Mouse (Mus musculus): Measurements from ENCODE around the gene Tiam2.

The Tiam2 gene

DNA sequence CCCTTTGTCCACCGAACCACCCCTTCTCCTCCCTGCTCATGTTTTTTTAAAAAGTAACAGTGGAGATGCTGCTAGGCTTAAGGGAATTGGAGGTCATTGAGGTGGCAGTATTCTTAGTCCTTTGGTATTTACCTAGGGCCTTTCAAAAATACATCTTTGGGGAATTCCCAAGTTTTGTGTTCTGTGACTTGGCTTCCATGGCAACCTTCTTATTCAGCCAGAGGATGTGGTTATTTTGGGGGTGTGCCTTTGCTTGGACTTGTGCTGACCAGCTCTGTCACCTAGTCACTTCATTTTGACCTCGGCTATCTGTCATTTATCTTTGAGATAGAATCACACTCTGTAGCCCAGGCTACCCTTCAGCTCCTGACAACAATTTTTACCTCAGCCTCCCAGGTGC, 68.6 kb downstream of the Tiam2 start:
- DNase-seq (ENCODE audit: low spot score in 2 of 2): no peak

DNA sequence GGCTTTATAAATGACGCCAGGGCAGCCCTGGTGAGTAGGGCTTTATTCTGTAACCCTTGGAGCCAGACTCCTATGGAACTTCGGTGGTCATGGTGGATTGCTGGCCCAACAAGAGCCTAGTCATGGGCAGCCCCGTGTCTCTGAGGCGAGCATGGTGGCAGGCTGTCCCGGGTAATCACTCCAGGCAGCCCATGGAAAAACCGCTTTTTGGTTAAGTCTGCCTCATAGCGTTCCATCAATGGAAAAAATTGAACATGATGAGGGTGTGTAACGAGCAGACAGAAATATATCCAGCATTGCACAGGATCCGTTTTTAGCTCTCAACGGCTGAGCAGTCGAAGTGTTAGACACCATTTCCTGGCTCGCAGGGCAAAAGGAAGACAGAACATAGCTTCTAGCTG, 70.5 kb downstream of the Tiam2 start:
- DNase-seq (ENCODE audit: low spot score in 2 of 2): peak; percentile 13 to 28

DNA sequence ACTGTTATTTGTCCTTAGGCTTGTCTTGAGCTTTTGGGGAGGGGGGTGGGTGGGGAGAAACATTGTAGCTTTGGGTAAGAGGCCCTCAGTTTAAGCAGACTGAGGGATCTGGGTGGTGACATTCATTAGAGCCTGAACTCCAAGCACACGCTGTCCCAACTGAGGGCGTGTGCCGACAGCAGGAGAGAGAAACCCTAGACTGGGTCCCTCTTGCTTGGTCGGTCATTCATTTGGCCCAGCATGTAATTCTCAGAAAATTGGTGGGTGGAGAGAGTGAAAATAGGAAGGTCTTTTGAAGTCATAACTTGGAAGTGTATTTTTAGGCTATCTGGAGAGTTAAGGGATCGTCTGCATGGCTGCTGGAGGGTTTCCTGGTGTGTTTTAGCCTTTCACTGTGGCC, 71.5 kb downstream of the Tiam2 start:
- DNase-seq (ENCODE audit: low spot score in 2 of 2): no peak

GRCm38 (mm10) chr17:3405350-3406073, 79.1 kb downstream of the Tiam2 start:
- DNase-seq (ENCODE audit: low spot score in 2 of 2): no peak

DNA sequence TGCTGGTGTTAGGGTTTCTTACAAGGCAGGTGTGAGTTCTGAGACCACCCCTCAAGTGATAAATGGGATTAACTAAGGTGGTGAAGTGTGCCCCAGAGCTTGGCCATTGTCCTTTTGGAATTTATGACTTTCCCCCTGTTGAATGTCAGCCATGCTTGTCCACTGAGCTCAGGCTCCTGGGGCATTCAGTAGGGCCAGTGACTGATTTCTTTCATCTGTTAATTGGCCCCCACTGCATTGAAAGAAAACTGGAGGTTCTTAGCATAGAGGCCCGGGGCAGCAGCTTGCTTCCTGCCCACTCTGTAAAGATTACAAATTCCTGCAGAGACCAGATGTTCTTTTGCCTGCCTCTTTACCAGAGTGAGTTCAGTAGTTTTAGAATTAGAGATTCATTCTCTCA, 80.7 kb downstream of the Tiam2 start:
- no peak for DNase-seq (ENCODE audit: low spot score in 2 of 2)

- no peak for DNase-seq (ENCODE audit: low spot score in 2 of 2)
Measured at GRCm38 (mm10) chr17:3410307-3410706, 83.9 kb downstream of the Tiam2 start.

GRCm38 (mm10) chr17:3412771-3413170, 86.4 kb downstream of the Tiam2 start:
- no peak for DNase-seq (ENCODE audit: low spot score in 2 of 2)

- DNase-seq (ENCODE audit: low spot score in 2 of 2): no peak
Measured at GRCm38 (mm10) chr17:3415580-3415979, 89.2 kb downstream of the Tiam2 start.

DNA sequence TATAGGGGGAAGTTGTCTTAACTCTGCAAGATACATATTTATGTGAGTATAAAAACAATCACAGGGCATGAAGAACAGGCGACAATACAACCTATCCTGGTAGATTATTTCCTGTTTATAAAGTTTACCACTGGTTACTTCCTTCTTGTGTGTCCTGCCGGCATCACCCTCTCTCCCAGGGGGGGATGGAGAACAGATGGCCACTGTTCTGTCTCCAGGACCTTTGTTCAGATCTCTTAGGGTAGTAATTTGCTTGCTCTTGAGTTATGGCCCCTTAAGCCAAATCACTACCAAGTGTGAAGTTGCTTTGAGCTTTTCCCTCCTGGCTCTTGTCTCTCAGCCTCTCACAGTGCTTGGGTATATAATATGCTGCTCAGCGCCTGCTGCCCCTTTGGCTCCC, 90.0 kb downstream of the Tiam2 start:
- no peak for DNase-seq (ENCODE audit: low spot score in 2 of 2)

DNA sequence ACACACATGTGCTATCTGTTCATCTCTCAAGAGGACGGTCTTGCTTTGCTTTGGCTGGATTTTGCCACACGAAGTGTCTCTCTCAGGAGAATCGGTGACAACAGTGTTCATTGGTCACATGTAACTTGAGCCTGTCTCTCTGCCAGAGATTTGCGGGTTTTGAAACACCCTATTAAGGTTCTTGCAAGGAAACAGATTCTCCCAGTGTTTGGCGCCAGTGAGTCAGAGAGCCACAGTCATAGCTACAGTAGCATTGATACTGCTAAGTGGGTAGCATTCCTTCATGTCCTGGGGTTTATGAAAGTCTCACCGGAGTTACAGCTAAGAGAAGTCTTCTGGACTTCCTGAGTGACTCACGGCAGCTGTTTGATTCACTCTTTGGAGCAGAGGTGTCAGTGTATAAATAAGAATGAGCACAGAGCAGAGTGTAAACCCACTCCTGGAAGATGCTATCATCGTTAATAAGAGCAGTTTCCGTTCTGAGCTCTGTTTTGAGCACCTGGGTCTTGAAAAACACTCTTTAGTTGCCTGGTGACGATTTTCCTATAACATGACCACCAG, 93.1 kb downstream of the Tiam2 start:
- no peak for DNase-seq (ENCODE audit: low spot score in 2 of 2)

DNA sequence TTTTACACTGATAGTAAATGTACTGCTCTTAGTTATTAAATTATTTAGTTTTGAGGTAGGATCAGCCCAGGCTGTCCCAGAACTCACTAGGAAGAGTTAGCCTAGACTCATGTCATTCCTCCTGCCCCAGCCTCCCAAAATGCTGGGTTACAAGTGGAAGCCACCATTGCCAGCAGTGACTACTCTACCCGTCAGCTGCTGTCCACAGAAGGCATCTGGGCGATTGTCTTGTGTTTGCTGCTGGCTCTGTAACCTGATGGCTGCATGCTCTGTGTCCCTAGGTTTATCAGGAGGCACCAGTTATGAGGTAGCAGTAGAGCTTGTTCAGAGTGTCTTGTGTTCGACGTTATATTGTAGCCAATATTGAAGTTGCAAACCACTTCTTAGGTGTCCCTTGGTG, 93.8 kb downstream of the Tiam2 start:
- DNase-seq (ENCODE audit: low spot score in 2 of 2): no peak

DNA sequence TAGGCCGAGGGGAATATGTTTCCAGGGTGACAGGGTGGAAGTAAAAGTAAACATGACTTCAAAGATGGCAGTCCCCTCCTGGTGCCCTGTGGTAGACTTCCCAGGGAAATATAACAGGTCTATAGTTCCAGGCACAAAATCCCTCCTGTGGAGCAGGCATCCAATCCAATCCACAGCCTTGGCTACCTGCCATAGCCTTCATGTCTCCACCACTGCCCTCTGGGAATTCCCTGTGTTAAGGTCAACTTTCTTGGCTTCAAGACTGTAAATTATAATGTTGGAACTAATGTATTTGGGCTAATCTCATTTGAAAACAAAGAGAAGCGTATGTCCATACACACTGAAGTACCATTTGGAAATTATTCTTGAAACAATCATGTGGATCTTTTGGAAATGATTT, 97.0 kb downstream of the Tiam2 start:
- DNase-seq (ENCODE audit: low spot score in 2 of 2): no peak

- DNase-seq (ENCODE audit: low spot score in 2 of 2): no peak
Measured at GRCm38 (mm10) chr17:3428659-3429058, 102.3 kb downstream of the Tiam2 start.

DNA sequence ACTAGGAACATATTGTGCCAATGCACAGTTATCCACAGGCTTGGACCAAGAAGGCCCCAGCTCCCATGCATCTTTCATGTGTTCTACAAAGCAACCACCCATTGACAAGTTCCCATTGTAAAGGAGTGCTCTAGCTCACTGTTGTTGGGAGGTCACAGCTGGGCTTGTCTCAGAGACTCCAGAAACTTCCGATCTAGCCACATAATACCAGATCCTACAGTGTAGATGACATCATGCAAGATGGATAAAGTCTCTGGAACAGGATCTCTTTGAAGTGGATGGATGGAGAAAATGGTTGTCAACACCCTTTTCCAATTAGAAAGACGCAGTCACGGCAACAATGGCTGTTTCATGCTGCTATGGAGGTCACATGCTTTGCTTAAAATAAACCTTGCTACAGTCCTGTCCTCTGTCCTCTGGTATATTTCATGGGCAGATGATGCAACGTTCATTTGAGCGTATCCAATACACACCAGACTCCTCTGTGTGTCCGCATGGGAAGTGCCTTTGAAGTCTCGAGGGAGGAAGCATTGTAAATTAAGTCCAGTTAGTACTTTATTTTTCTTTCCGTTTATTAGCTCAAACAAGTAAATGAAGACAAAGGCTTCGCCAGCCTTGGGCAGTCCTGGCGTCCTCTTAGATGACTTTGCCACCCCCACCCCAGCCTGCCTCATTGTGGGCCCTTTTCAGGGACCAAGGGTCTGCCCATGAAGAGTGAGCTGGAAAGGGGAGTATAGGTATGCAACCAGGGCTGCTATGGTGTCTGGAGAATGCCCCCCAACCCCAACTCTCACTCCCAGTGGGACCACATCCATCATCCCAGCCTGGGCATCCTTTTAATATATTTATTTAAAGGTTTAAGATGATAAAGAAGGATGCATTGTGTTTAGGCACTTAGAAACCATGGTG, 106.5 kb downstream of the Tiam2 start:
- DNase-seq (ENCODE audit: low spot score in 2 of 2): no peak

GRCm38 (mm10) chr17:3433521-3434271, 107.3 kb downstream of the Tiam2 start:
- DNase-seq (ENCODE audit: low spot score in 2 of 2): no peak

DNA sequence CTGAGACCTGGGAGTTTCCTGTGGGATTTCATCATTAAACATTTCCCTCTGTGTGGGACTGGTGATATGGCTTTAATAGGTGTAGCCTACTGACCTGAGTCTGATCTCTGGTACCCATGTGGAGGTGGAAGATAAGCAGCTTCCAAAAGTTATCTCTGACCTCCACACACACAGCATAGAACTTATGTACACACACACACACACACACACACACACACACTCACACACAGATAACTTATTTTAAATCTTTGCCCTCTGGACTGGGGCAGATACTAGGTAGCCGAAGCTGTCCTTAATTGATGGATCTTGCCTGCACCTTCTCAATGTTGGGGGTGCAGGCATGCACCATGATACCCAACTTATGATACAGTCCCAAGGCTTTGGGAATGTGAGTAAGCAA, 108.9 kb downstream of the Tiam2 start:
- DNase-seq (ENCODE audit: low spot score in 2 of 2): no peak

DNA sequence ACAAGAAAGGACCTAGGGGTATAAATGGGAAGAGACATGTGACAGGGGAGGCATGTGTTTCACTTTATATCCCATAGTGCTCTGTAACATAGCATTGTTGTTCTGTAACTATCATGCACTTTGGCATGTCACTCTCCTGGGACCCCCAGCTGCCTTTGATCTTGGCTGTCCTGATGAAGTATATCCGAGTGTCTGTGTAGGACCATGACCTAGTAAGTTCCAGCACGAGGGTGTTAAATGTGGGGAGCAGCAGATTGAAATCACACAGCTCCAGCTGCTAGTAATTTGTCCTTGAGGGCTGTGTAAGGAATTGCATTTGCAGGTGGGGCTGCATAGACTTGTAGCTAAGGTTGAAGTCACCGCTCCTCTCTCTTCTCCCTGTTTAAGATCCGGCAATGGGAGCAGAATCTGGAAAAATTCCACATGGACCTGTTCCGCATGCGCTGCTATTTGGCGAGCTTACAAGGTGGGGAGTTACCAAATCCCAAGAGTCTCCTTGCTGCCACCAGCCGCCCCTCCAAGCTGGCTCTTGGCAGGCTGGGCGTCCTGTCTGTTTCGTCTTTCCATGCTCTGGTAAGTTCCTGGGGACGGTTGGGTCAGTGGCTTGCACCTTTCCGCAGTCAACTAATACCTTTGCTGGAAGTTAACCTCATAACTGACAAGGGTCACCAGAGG, 110.6 kb downstream of the Tiam2 start:
- no peak for DNase-seq (ENCODE audit: low spot score in 2 of 2)

GRCm38 (mm10) chr17:3442526-3443401, 116.4 kb downstream of the Tiam2 start:
- DNase-seq (ENCODE audit: low spot score in 2 of 2): no peak

- DNase-seq (ENCODE audit: low spot score in 2 of 2): no peak
Measured at GRCm38 (mm10) chr17:3446191-3446950, 120.0 kb downstream of the Tiam2 start.

- DNase-seq (ENCODE audit: low spot score in 2 of 2): peak; percentile 66 to 69
Measured at GRCm38 (mm10) chr17:3448725-3449124, 122.4 kb downstream of the Tiam2 start.

Measured in frontal cortex, postnatal 25 days (tissue).